In genomic region chr10:125328331-125329063, GRCm38 (mm10) we compare ENCODE assay signal across 9 mouse cellular contexts.
DNase-seq lines count a peak whose midpoint lies in the region; ATAC-seq lines count a peak whose summit lies in the region.
"Had no signal": no experiment of that assay in that cellular context is flagged by ENCODE, and none has a peak within 500 bp of the region (broad histone marks: within the 10 kb centered on the region; RNA-seq: fewer than 3 reads in every experiment).

No protein-coding gene starts in this region.

- no peaks in the 10 kb centered on the region for H3K36me3 ChIP-seq in lung, embryonic 15.5 days
- no peaks in the 10 kb centered on the region for H3K36me3 ChIP-seq in hindbrain, embryonic 11.5 days (ENCODE audit: control insufficient read depth, insufficient read depth, low read length)
- no peaks in the 10 kb centered on the region for H3K36me3 ChIP-seq in neural tube, embryonic 13.5 days

- peak overlapping the region; percentile 42 for H3K4me2 ChIP-seq in lung, embryonic 15.5 days
- H3K4me2 ChIP-seq in hindbrain, embryonic 11.5 days (replicated peaks; ENCODE audit: low read depth, low read length) = no peak overlapping the region
- peak overlapping the region; percentile 29 for H3K4me2 ChIP-seq in neural tube, embryonic 13.5 days

- H3K27ac ChIP-seq in lung, embryonic 15.5 days = peak overlapping the region; percentile 18
- no peak overlapping the region for H3K27ac ChIP-seq in hindbrain, embryonic 11.5 days (ENCODE audit: low read depth, low read length)
- H3K27ac ChIP-seq in neural tube, embryonic 13.5 days (replicated peaks) = no peak overlapping the region

- H3K9me3 ChIP-seq in lung, embryonic 15.5 days = no peaks in the 10 kb centered on the region
- H3K9me3 ChIP-seq in hindbrain, embryonic 11.5 days (ENCODE audit: control insufficient read depth, low read length) = no peaks in the 10 kb centered on the region
- H3K9me3 ChIP-seq in neural tube, embryonic 13.5 days = no peaks in the 10 kb centered on the region

- intact Hi-C loops in heart, postnatal 25 days (cut with DNase I) = no loop called here

- H3K27me3 ChIP-seq in lung, embryonic 15.5 days = no peaks in the 10 kb centered on the region
- no peaks in the 10 kb centered on the region for H3K27me3 ChIP-seq in hindbrain, embryonic 11.5 days (ENCODE audit: control insufficient read depth, insufficient read depth, low read length)
- H3K27me3 ChIP-seq in neural tube, embryonic 13.5 days = no peaks in the 10 kb centered on the region

- peaks cover 14% of the 10 kb centered on the region for H3K4me1 ChIP-seq in lung, embryonic 15.5 days
- no peaks in the 10 kb centered on the region for H3K4me1 ChIP-seq in hindbrain, embryonic 11.5 days (replicated peaks; ENCODE audit: control insufficient read depth, insufficient read depth, low read length)
- peaks cover 14% of the 10 kb centered on the region for H3K4me1 ChIP-seq in neural tube, embryonic 13.5 days (replicated peaks)

- H3K9ac ChIP-seq in lung, embryonic 15.5 days = no peak overlapping the region
- no peak overlapping the region for H3K9ac ChIP-seq in hindbrain, embryonic 11.5 days (ENCODE audit: low read depth, low read length)
- H3K9ac ChIP-seq in neural tube, embryonic 13.5 days = no peak overlapping the region

- WGBS in lung, embryonic 15.5 days = 11% methylated on average over 16 of the region's 16 CpGs
- 43% methylated on average over 16 of the region's 16 CpGs for WGBS in hindbrain, embryonic 11.5 days
- WGBS in neural tube, embryonic 13.5 days = 22% methylated on average over 16 of the region's 16 CpGs

- peak; percentile 72 for ATAC-seq in lung, embryonic 15.5 days (ENCODE audit: borderline replicate concordance, extremely low read depth, low FRiP score, low TSS enrichment)
- peak; percentile 70; the same call in 1 of the 2 replicates for ATAC-seq in hindbrain, embryonic 11.5 days (ENCODE audit: low FRiP score)
- peak; percentile 36; the same call in 1 of the 2 replicates for ATAC-seq in neural tube, embryonic 13.5 days (ENCODE audit: low read depth)

- no peak for DNase-seq in lung, postnatal 4 days
- DNase-seq in hindbrain, embryonic 11.5 days (ENCODE audit: low spot score) = peak; percentile 21
- DNase-seq in kidney, postnatal 36 days = peak; percentile 44 to 61
- DNase-seq in urinary bladder, postnatal 4 days (ENCODE audit: low spot score in 2 of 2) = no peak
- no peak for DNase-seq in ovary, postnatal 10 days (ENCODE audit: low spot score)
- no peak for DNase-seq in heart, postnatal 25 days (ENCODE audit: low spot score)
- DNase-seq: right cerebral cortex, postnatal 14 days had no signal

- peak overlapping the region; percentile 16 for H3K4me3 ChIP-seq in lung, embryonic 15.5 days
- no peak overlapping the region for H3K4me3 ChIP-seq in hindbrain, embryonic 11.5 days (ENCODE audit: low read depth, low read length)
- H3K4me3 ChIP-seq in neural tube, embryonic 13.5 days = no peak overlapping the region

Comparison
In these comparisons a context has a peak if more than half of its experiments do, and no peak if none do; other contexts are left out.
1. DNase-seq: peak in hindbrain, embryonic 11.5 days (single experiment) and kidney, postnatal 36 days (2 of 2); none in lung, postnatal 4 days (0 of 2), urinary bladder, postnatal 4 days (0 of 2), ovary, postnatal 10 days (single experiment) and heart, postnatal 25 days (single experiment).
2. Peak in every context shown above with its lines, with median percentiles within 50 percentile points of each other: ATAC-seq.